ENCODE assay signal across 12 mouse cellular contexts in genomic region chr5:120514031-120514677, GRCm38 (mm10). TPM values are rescaled to one million over a fixed set of nuclear protein-coding genes. Genes with fewer than 3 reads are reported as not detected.
DNase-seq lines count a peak whose midpoint lies in the region; ATAC-seq and TF ChIP-seq lines count a peak whose summit lies in the region.
"Had no signal": no experiment of that assay in that cellular context is flagged by ENCODE, and none has a peak within 500 bp of the region (broad histone marks: within the 10 kb centered on the region; RNA-seq: fewer than 3 reads in every experiment).

No protein-coding gene starts in this region.

- no peaks in the 10 kb centered on the region; the same call in 1 of the 2 replicates for H3K36me3 ChIP-seq in liver, adult 2 months (ENCODE audit: control insufficient read depth, insufficient read depth, low read length)
- no peaks in the 10 kb centered on the region for H3K36me3 ChIP-seq in liver, embryonic 12.5 days
- no peaks in the 10 kb centered on the region for H3K36me3 ChIP-seq in limb, embryonic 14.5 days (ENCODE audit: control insufficient read depth, insufficient read depth, low read length)
- no peaks in the 10 kb centered on the region for H3K36me3 ChIP-seq in stomach, postnatal 0 days (ENCODE audit: control insufficient read depth, insufficient read depth, low read length)
- H3K36me3 ChIP-seq: midbrain, embryonic 12.5 days had no signal

- H3K4me3 ChIP-seq in liver, adult 2 months (ENCODE audit: insufficient read depth, low read depth, low read length), result no peak overlapping the region
- H3K4me3 ChIP-seq in liver, embryonic 12.5 days, result no peak overlapping the region
- no peak overlapping the region for H3K4me3 ChIP-seq in limb, embryonic 14.5 days (replicated peaks; ENCODE audit: low read length)
- no peak overlapping the region for H3K4me3 ChIP-seq in stomach, postnatal 0 days (ENCODE audit: low read depth, low read length)
- H3K4me3 ChIP-seq: midbrain, embryonic 12.5 days had no signal

- peak; percentile 84 for DNase-seq in adrenal gland, adult 2 months
- no peak for DNase-seq in adrenal gland, postnatal 4 days (ENCODE audit: low spot score in 2 of 2)
- DNase-seq in liver, adult 2 months (ENCODE audit: extremely low read depth, low read depth, low spot score), result peak; percentile 98
- peak; percentile 20 for DNase-seq in limb, embryonic 14.5 days (ENCODE audit: low spot score)
- DNase-seq in stomach, postnatal 0 days (ENCODE audit: low spot score), result no peak
- no peak for DNase-seq in layer of hippocampus, adult 11-12 months (ENCODE audit: low spot score)
- no peak for DNase-seq in left cerebral cortex, adult 8-10 months (ENCODE audit: low spot score in 2 of 2)
- DNase-seq: kidney, adult 18-20 months had no signal

- peak overlapping the region; percentile 32; the same call in 1 of the 2 replicates for H3K9ac ChIP-seq in liver, adult 2 months (ENCODE audit: low read depth, low read length)
- no peak overlapping the region for H3K9ac ChIP-seq in liver, embryonic 12.5 days
- H3K9ac ChIP-seq in limb, embryonic 14.5 days (ENCODE audit: low read depth, low read length, severe bottlenecking), result no peak overlapping the region
- H3K9ac ChIP-seq in stomach, postnatal 0 days (ENCODE audit: low read length), result no peak overlapping the region
- H3K9ac ChIP-seq: midbrain, embryonic 12.5 days had no signal

- WGBS in liver, adult 2 months, result 17% methylated on average over 9 of the region's 9 CpGs
- WGBS in liver, embryonic 12.5 days (ENCODE audit: insufficient replicate concordance), result 83% methylated on average over 9 of the region's 9 CpGs
- 37% methylated on average over 9 of the region's 9 CpGs for WGBS in limb, embryonic 14.5 days
- 78% methylated on average over 9 of the region's 9 CpGs for WGBS in stomach, postnatal 0 days

- H3K27me3 ChIP-seq in liver, adult 2 months (ENCODE audit: control insufficient read depth, insufficient read depth, low read length), result no peaks in the 10 kb centered on the region
- H3K27me3 ChIP-seq in liver, embryonic 12.5 days (replicated peaks), result no peaks in the 10 kb centered on the region; the same call in 1 of the 2 replicates
- no peaks in the 10 kb centered on the region for H3K27me3 ChIP-seq in limb, embryonic 14.5 days (ENCODE audit: control insufficient read depth, insufficient read depth, low read length)
- H3K27me3 ChIP-seq in stomach, postnatal 0 days (ENCODE audit: control insufficient read depth, insufficient read depth, low read length), result no peaks in the 10 kb centered on the region

- H3K4me2 ChIP-seq in liver, embryonic 12.5 days, result no peak overlapping the region
- no peak overlapping the region for H3K4me2 ChIP-seq in limb, embryonic 14.5 days (replicated peaks; ENCODE audit: low read depth, low read length, severe bottlenecking)
- H3K4me2 ChIP-seq in stomach, postnatal 0 days (replicated peaks; ENCODE audit: low read depth), result no peak overlapping the region
- H3K4me2 ChIP-seq: midbrain, embryonic 12.5 days had no signal

- H3K4me1 ChIP-seq in liver, adult 2 months (ENCODE audit: control insufficient read depth, insufficient read depth, low read length), result peaks cover 39% of the 10 kb centered on the region
- H3K4me1 ChIP-seq in liver, embryonic 12.5 days, result peaks cover 63% of the 10 kb centered on the region
- H3K4me1 ChIP-seq in limb, embryonic 14.5 days (ENCODE audit: control insufficient read depth, insufficient read depth, low read length), result peaks cover 36% of the 10 kb centered on the region
- peaks cover 2% of the 10 kb centered on the region; the same call in 1 of the 2 replicates for H3K4me1 ChIP-seq in stomach, postnatal 0 days (replicated peaks; ENCODE audit: control insufficient read depth, insufficient read depth)

- TF ChIP-seq POLR2A in liver, adult 2 months (IDR thresholded peaks at IDR 0.05; ENCODE audit: extremely low read depth, insufficient read depth, low read length), result no peak
- TF ChIP-seq POLR2A in limb, embryonic 14.5 days (IDR thresholded peaks at IDR 0.05; ENCODE audit: borderline replicate concordance, extremely low read depth, insufficient read depth, insufficient read length), result no peak

- H3K79me2 ChIP-seq in liver, adult 2 months (ENCODE audit: control insufficient read depth, insufficient read depth, low read length), result peaks cover 11% of the 10 kb centered on the region

- ATAC-seq in liver, embryonic 12.5 days, result no peak
- peak; percentile 16; the same call in 1 of the 2 replicates for ATAC-seq in limb, embryonic 14.5 days (ENCODE audit: low FRiP score, low read depth)
- ATAC-seq in stomach, postnatal 0 days (ENCODE audit: low FRiP score, low TSS enrichment), result no peak

- no peak for TF ChIP-seq CTCF in liver, adult 2 months (IDR thresholded peaks at IDR 0.05; ENCODE audit: low read depth, low read length)
- TF ChIP-seq CTCF in stomach, postnatal 0 days (IDR thresholded peaks at IDR 0.05; ENCODE audit: low read depth), result no peak

- no peak for TF ChIP-seq EP300 in stomach, postnatal 0 days (optimal IDR thresholded peaks at IDR 0.05)

- H3K9me3 ChIP-seq in liver, embryonic 12.5 days (replicated peaks), result no peaks in the 10 kb centered on the region
- no peaks in the 10 kb centered on the region for H3K9me3 ChIP-seq in limb, embryonic 14.5 days (ENCODE audit: control insufficient read depth, low read length)
- no peaks in the 10 kb centered on the region for H3K9me3 ChIP-seq in stomach, postnatal 0 days (ENCODE audit: control insufficient read depth, low read length)
- H3K9me3 ChIP-seq: midbrain, embryonic 12.5 days had no signal

- H3K27ac ChIP-seq in liver, adult 2 months (replicated peaks; ENCODE audit: insufficient read depth, low read depth, low read length), result peak overlapping the region; percentile 99
- no peak overlapping the region for H3K27ac ChIP-seq in liver, embryonic 12.5 days
- no peak overlapping the region for H3K27ac ChIP-seq in limb, embryonic 14.5 days (replicated peaks; ENCODE audit: low read depth, low read length)
- 0 out of 2 replicates have a peak overlapping the region, but pooled peaks have one; percentile 31 for H3K27ac ChIP-seq in stomach, postnatal 0 days (replicated peaks)
- H3K27ac ChIP-seq: midbrain, embryonic 12.5 days had no signal

RNA-seq across cellular contexts. Expression of gene Slc8b1, which starts 3.2 kb away (rescaled TPM):
- total RNA-seq in adrenal gland, adult 2 months (2021), result 10 to 100 TPM; 25.5 to 46.3 TPM
- 40.1 and 49.3 TPM in 2 replicates for polyA plus RNA-seq in adrenal gland, adult 2 months (2012; rRNA removed)
- total RNA-seq in adrenal gland, postnatal 4 days (2021), result 10 to 100 TPM; 29.6 to 31.7 TPM
- total RNA-seq in liver, adult 2 months (2014; rRNA removed), result 40.6 and 78.9 TPM in 2 replicates
- polyA plus RNA-seq in liver, adult 2 months (2012; rRNA removed), result 47.6 and 52.4 TPM in 2 replicates
- 4.2 and 6.0 TPM in 2 replicates for polyA plus RNA-seq in liver, embryonic 12.5 days (2016; fragmentation: Nextera tagmentation; extraction: Ambion mirVana)
- polyA plus RNA-seq in limb, embryonic 14.5 days (2012; rRNA removed), result 13.2 and 15.4 TPM in 2 replicates
- 3.7 and 5.6 TPM in 2 replicates for polyA plus RNA-seq in limb, embryonic 14.5 days (2014; fragmentation: Nextera tagmentation; extraction: Ambion mirVana)
- 4.9 and 5.2 TPM in 2 replicates for polyA plus RNA-seq in stomach, postnatal 0 days (2015; fragmentation: Nextera tagmentation; extraction: Ambion mirVana)
- 1 to 10 TPM; 5.0 to 8.6 (median 6.3) TPM for total RNA-seq in left cerebral cortex, adult 8-10 months (2022)

RNA-seq across cellular contexts. Expression of gene Plbd2, which starts 10.7 kb away (rescaled TPM):
- 10 to 100 TPM; 85.2 to 91.3 TPM for total RNA-seq in adrenal gland, adult 2 months (2021)
- 70.2 and 92.9 TPM in 2 replicates for polyA plus RNA-seq in adrenal gland, adult 2 months (2012; rRNA removed)
- 10 to 100 TPM; 70.5 to 77.5 TPM for total RNA-seq in adrenal gland, postnatal 4 days (2021)
- 18.1 and 28.9 TPM in 2 replicates for total RNA-seq in liver, adult 2 months (2014; rRNA removed)
- polyA plus RNA-seq in liver, adult 2 months (2012; rRNA removed), result 41.9 and 42.0 TPM in 2 replicates
- polyA plus RNA-seq in liver, embryonic 12.5 days (2016; fragmentation: Nextera tagmentation; extraction: Ambion mirVana), result 23.2 and 27.4 TPM in 2 replicates
- polyA plus RNA-seq in limb, embryonic 14.5 days (2012; rRNA removed), result 33.9 and 44.6 TPM in 2 replicates
- polyA plus RNA-seq in limb, embryonic 14.5 days (2014; fragmentation: Nextera tagmentation; extraction: Ambion mirVana), result 51.6 and 54.0 TPM in 2 replicates
- polyA plus RNA-seq in stomach, postnatal 0 days (2015; fragmentation: Nextera tagmentation; extraction: Ambion mirVana), result 42.6 and 45.9 TPM in 2 replicates
- total RNA-seq in left cerebral cortex, adult 8-10 months (2022), result 10 to 100 TPM; 59.8 to 67.4 (median 64.8) TPM

RNA-seq across cellular contexts. Expression of gene Sds, which starts 37.8 kb away (rescaled TPM):
- total RNA-seq in adrenal gland, adult 2 months (2021), result under 1 TPM in 1 of 2 experiments, not detected in 1; 0.55 TPM
- 1.2 TPM in 1 of 2 replicates, not detected in the other for polyA plus RNA-seq in adrenal gland, adult 2 months (2012; rRNA removed)
- total RNA-seq in adrenal gland, postnatal 4 days (2021), result 1 to 10 TPM in 1 of 2 experiments, not detected in 1; 1.8 TPM
- 410 and 645 TPM in 2 replicates for total RNA-seq in liver, adult 2 months (2014; rRNA removed)
- 648 and 709 TPM in 2 replicates for polyA plus RNA-seq in liver, adult 2 months (2012; rRNA removed)
- polyA plus RNA-seq in liver, embryonic 12.5 days (2016; fragmentation: Nextera tagmentation; extraction: Ambion mirVana), result not detected in 2 replicates
- 0.10 and 0.36 TPM in 2 replicates for polyA plus RNA-seq in limb, embryonic 14.5 days (2012; rRNA removed)
- polyA plus RNA-seq in limb, embryonic 14.5 days (2014; fragmentation: Nextera tagmentation; extraction: Ambion mirVana), result not detected in 2 replicates
- not detected in 2 replicates for polyA plus RNA-seq in stomach, postnatal 0 days (2015; fragmentation: Nextera tagmentation; extraction: Ambion mirVana)
- total RNA-seq in left cerebral cortex, adult 8-10 months (2022), result 1 to 10 TPM in 1 of 4 experiments, under 1 TPM in 2, not detected in 1; 0.61 to 2.0 (median 1.00) TPM
- total RNA-seq: heart, postnatal 14 days; neutrophil, adult 5-6 weeks had no signal
- polyA plus RNA-seq: midbrain, embryonic 12.5 days had no signal

RNA-seq across cellular contexts. Expression of gene Sdsl, which starts 41.5 kb away (rescaled TPM):
- 10 to 100 TPM; 46.3 to 71.9 TPM for total RNA-seq in adrenal gland, adult 2 months (2021)
- polyA plus RNA-seq in adrenal gland, adult 2 months (2012; rRNA removed), result 114 and 115 TPM in 2 replicates
- 10 to 100 TPM; 61.7 to 63.9 TPM for total RNA-seq in adrenal gland, postnatal 4 days (2021)
- total RNA-seq in liver, adult 2 months (2014; rRNA removed), result 11.7 and 23.2 TPM in 2 replicates
- 18.6 and 25.9 TPM in 2 replicates for polyA plus RNA-seq in liver, adult 2 months (2012; rRNA removed)
- 1.1 TPM in 2 replicates for polyA plus RNA-seq in liver, embryonic 12.5 days (2016; fragmentation: Nextera tagmentation; extraction: Ambion mirVana)
- polyA plus RNA-seq in limb, embryonic 14.5 days (2012; rRNA removed), result 1.2 and 1.3 TPM in 2 replicates
- polyA plus RNA-seq in limb, embryonic 14.5 days (2014; fragmentation: Nextera tagmentation; extraction: Ambion mirVana), result 0.61 and 1.2 TPM in 2 replicates
- 16.2 and 16.8 TPM in 2 replicates for polyA plus RNA-seq in stomach, postnatal 0 days (2015; fragmentation: Nextera tagmentation; extraction: Ambion mirVana)
- total RNA-seq in left cerebral cortex, adult 8-10 months (2022), result 1 to 10 TPM; 4.2 to 7.8 (median 6.2) TPM
- total RNA-seq: neutrophil, adult 5-6 weeks had no signal

Comparison
In these comparisons a context has a peak if more than half of its experiments do, and no peak if none do; other contexts are left out.
1. DNase-seq: peak in adrenal gland, adult 2 months (single experiment), liver, adult 2 months (single experiment) and limb, embryonic 14.5 days (single experiment); none in adrenal gland, postnatal 4 days (0 of 2), stomach, postnatal 0 days (single experiment), layer of hippocampus, adult 11-12 months (single experiment) and left cerebral cortex, adult 8-10 months (0 of 2).
2. H3K27ac ChIP-seq: peak in liver, adult 2 months (single experiment) and stomach, postnatal 0 days (single experiment); none in liver, embryonic 12.5 days (single experiment) and limb, embryonic 14.5 days (single experiment).
3. RNA of gene Sds, which starts 37.8 kb away (polyA plus RNA-seq): 648 to 709 TPM in liver, adult 2 months; 1.2 TPM in adrenal gland, adult 2 months, 0.10 to 0.36 TPM in limb, embryonic 14.5 days, not detected in stomach, postnatal 0 days and not detected in liver, embryonic 12.5 days; every median in the first group is over 100 times any median in the second.